Mouse (Mus musculus): ENCODE data around the gene Gm49721. TPM values are rescaled to one million over a fixed set of nuclear protein-coding genes. Genes with fewer than 3 reads are reported as not detected.
"Not testable (repeated sequence)": the region's sequence is repeated elsewhere in the genome, so short reads cannot be mapped to it uniquely, and the experiment has no call there.

Gene Gm49721
- polyA plus RNA-seq, 1 experiment from 2014 or later: not detected

GRCm38 (mm10) chr17:7025764-7026346 lies 47.2 kb downstream of the Gm49721 start:
- not testable (repeated sequence) for H3K27ac ChIP-seq; H3K4me3 ChIP-seq; H3K4me1 ChIP-seq (replicated peaks); H3K9ac ChIP-seq; H3K9me3 ChIP-seq (replicated peaks); H3K36me3 ChIP-seq; H3K27me3 ChIP-seq; H3K4me2 ChIP-seq
- WGBS: 53% methylated on average over 3 of the region's 14 CpGs
- 0 out of 2 replicates have a peak, but pooled peaks have one; percentile 14 for ATAC-seq (replicated peaks; ENCODE audit: insufficient number of reproducible peaks, insufficient read depth, low FRiP score, low read depth)

GRCm38 (mm10) chr17:7030204-7030603 lies 51.5 kb downstream of the Gm49721 start:
- 46% methylated on average over 5 of the region's 7 CpGs for WGBS
- H3K4me3 ChIP-seq; H3K9me3 ChIP-seq (replicated peaks); ATAC-seq (replicated peaks; ENCODE audit: insufficient number of reproducible peaks, insufficient read depth, low FRiP score, low read depth); H3K27me3 ChIP-seq; H3K4me2 ChIP-seq; H3K9ac ChIP-seq; H3K36me3 ChIP-seq; H3K4me1 ChIP-seq (replicated peaks); H3K27ac ChIP-seq: not testable (repeated sequence)

GRCm38 (mm10) chr17:7030622-7031174 lies 52.0 kb downstream of the Gm49721 start:
- 51% methylated on average over 3 of the region's 6 CpGs for WGBS
- H3K4me3 ChIP-seq; H3K4me2 ChIP-seq; H3K36me3 ChIP-seq; ATAC-seq (replicated peaks; ENCODE audit: insufficient number of reproducible peaks, insufficient read depth, low FRiP score, low read depth); H3K9ac ChIP-seq; H3K27ac ChIP-seq; H3K9me3 ChIP-seq (replicated peaks); H3K4me1 ChIP-seq (replicated peaks); H3K27me3 ChIP-seq: not testable (repeated sequence)

- H3K36me3 ChIP-seq: not testable (repeated sequence)
Measured at GRCm38 (mm10) chr17:7033192-7034166, 54.8 kb downstream of the Gm49721 start.

GRCm38 (mm10) chr17:7068997-7069539 lies 90.4 kb downstream of the Gm49721 start:
- H3K27me3 ChIP-seq; H3K4me1 ChIP-seq (replicated peaks); H3K4me2 ChIP-seq; H3K36me3 ChIP-seq; H3K4me3 ChIP-seq; H3K27ac ChIP-seq; H3K9ac ChIP-seq; ATAC-seq (replicated peaks; ENCODE audit: insufficient number of reproducible peaks, insufficient read depth, low FRiP score, low read depth); H3K9me3 ChIP-seq (replicated peaks): not testable (repeated sequence)
- WGBS: 71% methylated on average over 2 of the region's 4 CpGs

More at GRCm38 (mm10) chr17:7033192-7034166, 54.8 kb downstream of the Gm49721 start:
- not testable (repeated sequence) for H3K4me3 ChIP-seq; H3K9ac ChIP-seq; H3K9me3 ChIP-seq (replicated peaks); H3K27ac ChIP-seq; H3K4me1 ChIP-seq (replicated peaks); H3K4me2 ChIP-seq; H3K27me3 ChIP-seq; ATAC-seq (replicated peaks; ENCODE audit: insufficient number of reproducible peaks, insufficient read depth, low FRiP score, low read depth)
- 69% methylated on average over 3 of the region's 17 CpGs for WGBS

DNA sequence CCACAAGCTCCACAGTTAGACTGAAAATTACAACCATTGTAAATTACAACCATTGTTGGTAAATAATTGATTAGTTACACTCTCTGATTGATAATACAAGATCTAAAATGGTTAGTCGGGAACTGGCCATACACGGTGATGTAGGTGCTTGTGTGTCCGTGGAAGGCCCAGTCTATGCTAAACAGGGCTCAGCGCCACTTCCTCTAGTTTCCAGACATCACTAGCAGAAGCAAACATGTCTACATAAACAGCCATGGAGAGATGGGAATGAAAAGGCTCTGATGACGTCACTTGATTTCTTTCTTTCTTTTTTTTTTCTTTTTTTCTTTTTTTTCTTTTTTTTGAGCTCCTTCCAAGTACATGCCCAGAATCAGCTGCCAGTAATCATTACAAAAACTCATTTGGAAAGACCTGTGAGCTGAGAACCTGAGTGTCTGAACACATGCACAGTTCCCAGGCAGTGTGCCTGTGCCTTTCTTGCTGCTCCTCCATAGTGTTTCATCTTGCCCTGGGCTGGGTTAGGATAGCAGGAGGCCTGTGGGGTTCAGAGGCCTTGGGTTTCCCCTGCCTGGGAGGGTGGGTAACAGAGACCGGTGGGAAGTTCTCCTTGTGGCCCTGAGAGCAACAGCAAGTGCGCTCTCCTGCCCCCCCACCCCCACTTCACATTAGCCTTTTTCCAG lies 91.0 kb downstream of the Gm49721 start:
- H3K36me3 ChIP-seq; H3K9me3 ChIP-seq (replicated peaks); H3K27ac ChIP-seq; H3K4me2 ChIP-seq; H3K27me3 ChIP-seq; H3K9ac ChIP-seq; H3K4me3 ChIP-seq; H3K4me1 ChIP-seq (replicated peaks); ATAC-seq (replicated peaks; ENCODE audit: insufficient number of reproducible peaks, insufficient read depth, low FRiP score, low read depth): not testable (repeated sequence)
- WGBS: 76% methylated on average over 6 of the region's 7 CpGs

DNA sequence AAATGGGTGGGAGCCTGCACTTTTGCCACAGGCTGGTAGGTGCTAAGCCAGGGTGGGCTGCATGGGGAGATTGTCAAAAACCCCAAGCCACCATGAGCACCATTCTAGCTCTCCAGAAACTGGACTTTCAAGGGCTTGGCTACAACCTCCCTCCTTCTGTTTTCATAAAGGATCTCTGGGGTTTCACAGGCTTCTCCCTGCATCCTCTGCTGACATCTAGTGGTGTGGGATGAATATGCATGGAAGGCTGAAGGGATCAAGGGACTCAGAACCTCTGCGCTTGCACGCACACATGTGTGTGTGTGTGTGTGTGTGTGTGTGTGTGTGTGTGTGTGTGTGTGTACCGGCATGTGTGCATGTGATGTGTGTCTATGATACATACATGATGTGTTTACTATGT lies 95.8 kb downstream of the Gm49721 start:
- H3K9ac ChIP-seq; H3K4me2 ChIP-seq; H3K36me3 ChIP-seq; H3K4me3 ChIP-seq; H3K9me3 ChIP-seq (replicated peaks); H3K27ac ChIP-seq; ATAC-seq (replicated peaks; ENCODE audit: insufficient number of reproducible peaks, insufficient read depth, low FRiP score, low read depth); H3K27me3 ChIP-seq; H3K4me1 ChIP-seq (replicated peaks): not testable (repeated sequence)
- 32% methylated on average over 3 of the region's 3 CpGs for WGBS

DNA sequence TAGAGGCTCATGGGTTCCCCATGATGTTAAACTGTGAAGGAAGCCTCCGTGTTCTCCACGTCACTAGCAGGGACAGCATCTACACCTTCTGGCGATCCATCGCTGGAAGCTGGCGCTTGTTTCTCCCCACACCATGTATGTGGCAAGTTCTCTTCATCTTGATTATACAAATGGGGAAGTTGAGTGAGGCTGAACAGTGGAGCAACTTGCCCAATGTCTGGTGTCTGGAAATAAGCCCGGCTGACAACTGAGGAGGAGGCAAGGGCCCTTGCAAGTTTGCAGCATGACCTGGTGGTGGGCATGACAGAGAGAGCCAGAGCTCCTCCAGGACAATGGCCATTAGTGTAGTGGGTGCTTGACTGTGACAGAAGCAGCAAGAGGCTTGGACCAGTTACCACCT lies 96.8 kb downstream of the Gm49721 start:
- not testable (repeated sequence) for ATAC-seq (replicated peaks; ENCODE audit: insufficient number of reproducible peaks, insufficient read depth, low FRiP score, low read depth); H3K27me3 ChIP-seq; H3K27ac ChIP-seq; H3K4me1 ChIP-seq (replicated peaks); H3K36me3 ChIP-seq; H3K4me3 ChIP-seq; H3K9me3 ChIP-seq (replicated peaks); H3K9ac ChIP-seq; H3K4me2 ChIP-seq
- 75% methylated on average over 5 of the region's 6 CpGs for WGBS

- 0% methylated on average over 1 of the region's 4 CpGs for WGBS
- H3K4me3 ChIP-seq, H3K27ac ChIP-seq: not testable (repeated sequence)
Measured at GRCm38 (mm10) chr17:7079558-7079957, 100.9 kb downstream of the Gm49721 start.

GRCm38 (mm10) chr17:7084523-7084922 lies 105.8 kb downstream of the Gm49721 start:
- not testable (repeated sequence) for H3K27ac ChIP-seq; H3K9me3 ChIP-seq (replicated peaks); H3K4me1 ChIP-seq (replicated peaks); H3K4me3 ChIP-seq; H3K27me3 ChIP-seq; ATAC-seq (replicated peaks; ENCODE audit: insufficient number of reproducible peaks, insufficient read depth, low FRiP score, low read depth); H3K9ac ChIP-seq; H3K4me2 ChIP-seq; H3K36me3 ChIP-seq
- no CpG with 5 or more reads among the region's 5 CpGs for WGBS

More at GRCm38 (mm10) chr17:7079558-7079957, 100.9 kb downstream of the Gm49721 start:
- H3K4me1 ChIP-seq (replicated peaks); H3K9ac ChIP-seq; H3K27me3 ChIP-seq; H3K36me3 ChIP-seq; ATAC-seq (replicated peaks; ENCODE audit: insufficient number of reproducible peaks, insufficient read depth, low FRiP score, low read depth); H3K9me3 ChIP-seq (replicated peaks); H3K4me2 ChIP-seq: not testable (repeated sequence)
